8 mouse cellular contexts compared by ENCODE assay signal in the genomic region with DNA sequence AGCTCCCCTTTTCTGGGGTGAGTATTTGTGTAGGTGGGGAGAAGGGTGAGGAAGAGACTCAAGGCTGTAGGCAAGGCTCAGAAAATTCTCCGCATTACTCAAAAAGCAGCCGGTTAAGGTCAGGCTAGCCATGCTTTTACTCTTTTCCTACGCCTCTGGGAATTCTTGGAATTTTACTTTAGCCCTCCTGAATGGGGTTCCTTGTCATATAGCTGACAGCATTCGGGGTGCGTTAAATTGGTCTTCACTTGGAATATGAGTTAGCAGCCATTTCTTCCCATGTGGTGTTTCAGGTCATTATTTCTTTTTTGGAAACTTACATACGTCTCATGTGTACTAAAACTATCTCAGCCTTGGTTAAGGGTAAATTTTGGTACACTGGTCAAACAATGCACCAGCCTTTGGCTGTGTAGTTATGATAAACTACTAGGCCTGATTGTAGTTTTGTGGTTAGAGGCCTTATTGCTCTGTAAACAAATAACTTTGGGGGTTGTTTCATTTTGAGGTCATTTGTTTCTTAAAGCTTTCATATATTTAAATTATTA. TPM values are rescaled to one million over a fixed set of nuclear protein-coding genes. Genes with fewer than 3 reads are reported as not detected.
DNase-seq lines count a peak whose midpoint lies in the region; ATAC-seq and TF ChIP-seq lines count a peak whose summit lies in the region.

No protein-coding gene starts in this region.

- H3K27me3 ChIP-seq in lung, embryonic 16.5 days (ENCODE audit: control insufficient read depth, insufficient read depth, low read depth, low read length) = 0 out of 2 replicates have a peak, but pooled peaks cover 2% of the 10 kb centered on the region
- H3K27me3 ChIP-seq in embryonic facial prominence, embryonic 15.5 days = 0 out of 2 replicates have a peak, but pooled peaks cover 5% of the 10 kb centered on the region
- no peaks in the 10 kb centered on the region for H3K27me3 ChIP-seq in limb, embryonic 11.5 days (ENCODE audit: control insufficient read depth, insufficient read depth, low read length)

- no peaks in the 10 kb centered on the region for H3K9me3 ChIP-seq in lung, embryonic 16.5 days (ENCODE audit: control insufficient read depth, low read length)
- no peaks in the 10 kb centered on the region for H3K9me3 ChIP-seq in embryonic facial prominence, embryonic 15.5 days (replicated peaks)
- H3K9me3 ChIP-seq in limb, embryonic 11.5 days (ENCODE audit: control insufficient read depth, low read length) = no peaks in the 10 kb centered on the region

- 6% methylated on average over 6 of the region's 6 CpGs for WGBS in lung, embryonic 16.5 days
- 10% methylated on average over 6 of the region's 6 CpGs for WGBS in embryonic facial prominence, embryonic 15.5 days
- 8% methylated on average over 6 of the region's 6 CpGs for WGBS in limb, embryonic 11.5 days
- 11% methylated on average over 6 of the region's 6 CpGs for WGBS in olfactory bulb, adult 2 months

- ATAC-seq in lung, embryonic 16.5 days (ENCODE audit: low read depth) = no peak
- ATAC-seq in embryonic facial prominence, embryonic 15.5 days (ENCODE audit: insufficient number of reproducible peaks, low FRiP score, low TSS enrichment, low read depth) = no peak
- ATAC-seq in limb, embryonic 11.5 days (ENCODE audit: insufficient number of reproducible peaks, low FRiP score, low TSS enrichment, low read depth) = no peak
- no peak for ATAC-seq in monocyte, adult 5-6 weeks (replicated peaks; ENCODE audit: insufficient number of reproducible peaks, low FRiP score, low TSS enrichment, poor library complexity, severe bottlenecking)

- H3K36me3 ChIP-seq in lung, embryonic 16.5 days (ENCODE audit: control insufficient read depth, insufficient read depth, low read length) = no peaks in the 10 kb centered on the region
- no peaks in the 10 kb centered on the region for H3K36me3 ChIP-seq in embryonic facial prominence, embryonic 15.5 days
- no peaks in the 10 kb centered on the region for H3K36me3 ChIP-seq in limb, embryonic 11.5 days (ENCODE audit: control insufficient read depth, insufficient read depth, low read length)

- H3K4me3 ChIP-seq in lung, embryonic 16.5 days (ENCODE audit: low read length) = peak overlapping the region; percentile 84
- H3K4me3 ChIP-seq in embryonic facial prominence, embryonic 15.5 days (replicated peaks) = peak overlapping the region; percentile 69
- H3K4me3 ChIP-seq in limb, embryonic 11.5 days (ENCODE audit: low read depth, low read length) = peak overlapping the region; percentile 67
- H3K4me3 ChIP-seq in olfactory bulb, adult 2 months (ENCODE audit: insufficient read depth, low read depth, low read length) = peak overlapping the region; percentile 63

- peaks cover 6% of the 10 kb centered on the region for H3K4me1 ChIP-seq in lung, embryonic 16.5 days (replicated peaks; ENCODE audit: control insufficient read depth, insufficient read depth, low read length)
- peaks cover 8% of the 10 kb centered on the region for H3K4me1 ChIP-seq in embryonic facial prominence, embryonic 15.5 days
- no peaks in the 10 kb centered on the region; the same call in 1 of the 2 replicates for H3K4me1 ChIP-seq in limb, embryonic 11.5 days (ENCODE audit: control insufficient read depth, insufficient read depth, low read length)
- no peaks in the 10 kb centered on the region for H3K4me1 ChIP-seq in olfactory bulb, adult 2 months (ENCODE audit: control insufficient read depth, insufficient read depth, low read length)

- H3K27ac ChIP-seq in lung, embryonic 16.5 days (ENCODE audit: low read length) = peak overlapping the region; percentile 72; the same call in 1 of the 2 replicates
- H3K27ac ChIP-seq in embryonic facial prominence, embryonic 15.5 days (replicated peaks) = peak overlapping the region; percentile 77; the same call in 1 of the 2 replicates
- no peak overlapping the region for H3K27ac ChIP-seq in limb, embryonic 11.5 days (replicated peaks; ENCODE audit: low read depth, low read length)
- H3K27ac ChIP-seq in olfactory bulb, adult 2 months (ENCODE audit: insufficient read depth, low read depth, low read length) = no peak overlapping the region

- no peak for TF ChIP-seq CTCF in olfactory bulb, adult 2 months (IDR thresholded peaks at IDR 0.05; ENCODE audit: insufficient read depth, low read depth, low read length)

- peak overlapping the region; percentile 70 for H3K4me2 ChIP-seq in lung, embryonic 16.5 days (ENCODE audit: low read depth, low read length)
- peak overlapping the region; percentile 78 for H3K4me2 ChIP-seq in embryonic facial prominence, embryonic 15.5 days (replicated peaks)
- peak overlapping the region; percentile 78 for H3K4me2 ChIP-seq in limb, embryonic 11.5 days (ENCODE audit: low read depth, severe bottlenecking)

- peak overlapping the region; percentile 90 for H3K9ac ChIP-seq in lung, embryonic 16.5 days (ENCODE audit: low read length)
- peak overlapping the region; percentile 58; the same call in 1 of the 2 replicates for H3K9ac ChIP-seq in embryonic facial prominence, embryonic 15.5 days
- H3K9ac ChIP-seq in limb, embryonic 11.5 days (ENCODE audit: low read length) = peak overlapping the region; percentile 89

- no peak for DNase-seq in lung, postnatal 14 days
- no peak for DNase-seq in limb, embryonic 11.5 days (ENCODE audit: low spot score)
- no peak for DNase-seq in ovary, postnatal 36 days (ENCODE audit: low spot score)
- no peak for DNase-seq in retina, embryonic 14.5 days (ENCODE audit: low spot score)

- TF ChIP-seq POLR2A in olfactory bulb, adult 2 months (IDR thresholded peaks at IDR 0.05; ENCODE audit: insufficient read depth, low read depth, low read length) = no peak

RNA-seq across cellular contexts. Expression of gene Mpp6, which starts 1.1 kb away (rescaled TPM):
- 49.5 and 52.7 TPM in 2 replicates for polyA plus RNA-seq in lung, embryonic 16.5 days (2015; fragmentation: Nextera tagmentation; extraction: Ambion mirVana)
- 54.1 and 55.3 TPM in 2 replicates for polyA plus RNA-seq in embryonic facial prominence, embryonic 15.5 days (2015; fragmentation: Nextera tagmentation; extraction: Ambion mirVana)
- 75.6 and 82.8 TPM in 2 replicates for polyA plus RNA-seq in limb, embryonic 11.5 days (2014; fragmentation: Nextera tagmentation; extraction: Ambion mirVana)
- not detected in 2 replicates for polyA plus RNA-seq in olfactory bulb, adult 2 months (2012; ENCODE audit: insufficient read depth, insufficient read length, low replicate concordance, missing spikeins)
- total RNA-seq in monocyte, adult 5-6 weeks (2017) = 63.6 to 87.6 TPM (median 74.6 TPM) in 3 replicates

Comparison
In these comparisons a context has a peak if more than half of its experiments do, and no peak if none do; other contexts are left out.
1. H3K27ac ChIP-seq: peak in lung, embryonic 16.5 days (single experiment) and embryonic facial prominence, embryonic 15.5 days (single experiment); none in limb, embryonic 11.5 days (single experiment) and olfactory bulb, adult 2 months (single experiment).
2. RNA of gene Mpp6, which starts 1.1 kb away (polyA plus RNA-seq): 75.6 to 82.8 TPM in limb, embryonic 11.5 days, 54.1 to 55.3 TPM in embryonic facial prominence, embryonic 15.5 days and 49.5 to 52.7 TPM in lung, embryonic 16.5 days; not detected in olfactory bulb, adult 2 months; every median in the first group is over 10 times any median in the second.
3. Peak in every context shown above with its lines, with median percentiles within 50 percentile points of each other: H3K4me2 ChIP-seq, H3K4me3 ChIP-seq and H3K9ac ChIP-seq.